Mouse (Mus musculus): ENCODE results near the gene Lrrc32. TPM values are rescaled to one million over a fixed set of nuclear protein-coding genes. Genes with fewer than 3 reads are reported as not detected.

The Lrrc32 gene
- 0.83 and 1.0 TPM in 2 replicates for polyA plus RNA-seq (2012; ENCODE audit: insufficient read depth, insufficient read length, missing spikeins)

DNA sequence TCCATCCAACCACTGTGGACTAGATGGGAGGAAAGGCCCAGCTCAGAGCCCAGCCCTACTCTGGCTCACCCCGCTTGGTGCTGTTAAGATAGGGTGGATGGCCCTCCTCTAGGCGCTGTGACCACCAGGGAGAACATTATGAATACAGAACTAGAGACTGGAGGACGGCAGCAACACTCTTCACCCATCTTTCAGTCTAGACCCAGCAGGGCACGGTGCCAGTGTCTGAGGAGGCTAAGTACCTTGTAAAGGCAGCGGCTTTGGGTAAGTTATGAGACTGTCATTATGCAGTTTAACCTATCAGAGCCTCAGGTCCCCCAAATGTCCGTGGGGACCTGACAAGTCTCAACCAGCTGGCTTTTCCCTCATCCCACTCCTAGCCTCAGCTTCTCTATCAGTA, at the start of gene Lrrc32:
Gene Lrrc32 (plus strand): TSS at position 153 of the 400 bp plus-strand sequence.
- H3K4me1 ChIP-seq (ENCODE audit: control insufficient read depth, insufficient read depth, low read length), result no peaks in the 10 kb centered on the region
- H3K27ac ChIP-seq (ENCODE audit: insufficient read depth, low read depth, low read length), result no peak within 1 kb of the TSS
- TF ChIP-seq POLR2A (IDR thresholded peaks at IDR 0.05; ENCODE audit: borderline replicate concordance, low read depth, low read length) (no peak), CTCF (IDR thresholded peaks at IDR 0.05; ENCODE audit: low read depth, low read length) (no peak)
- H3K4me3 ChIP-seq (ENCODE audit: insufficient read depth, low read length), result peak within 1 kb of the TSS; percentile 46

DNA sequence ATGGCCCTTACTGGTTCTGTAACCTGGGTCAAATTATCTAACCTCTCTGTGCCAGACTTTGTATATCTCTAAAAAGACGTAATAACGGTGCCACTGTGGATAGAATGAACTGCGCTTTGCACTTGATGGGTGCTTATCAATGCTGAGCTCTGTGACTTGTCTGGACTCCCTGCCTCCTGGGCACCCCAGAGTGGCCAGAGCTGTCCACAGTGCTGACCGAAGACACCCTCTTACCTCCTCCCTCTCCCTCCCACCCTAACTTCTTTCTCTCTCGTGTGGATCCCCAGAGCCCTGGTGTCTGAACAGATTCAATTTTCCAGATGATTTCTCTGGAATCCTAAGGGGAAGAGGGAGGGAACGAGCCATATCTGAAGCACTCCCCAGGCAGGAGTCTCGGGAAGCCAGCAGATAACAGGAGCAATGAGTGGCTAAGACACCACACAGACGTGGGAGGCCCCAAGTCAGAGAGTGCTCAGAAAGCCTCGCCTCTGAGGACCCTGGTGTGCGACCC, 49.1 kb upstream of the Lrrc32 start, which contains the start of gene Gucy2d:
Gene Gucy2d (plus strand): TSS at position 461 of the 511 bp plus-strand sequence.
- H3K4me1 ChIP-seq (ENCODE audit: control insufficient read depth, insufficient read depth, low read length), result no peaks in the 10 kb centered on the region
- H3K4me3 ChIP-seq (ENCODE audit: insufficient read depth, low read length), result no peak within 1 kb of the TSS
- TF ChIP-seq POLR2A (IDR thresholded peaks at IDR 0.05; ENCODE audit: borderline replicate concordance, low read depth, low read length) (no peak), CTCF (IDR thresholded peaks at IDR 0.05; ENCODE audit: low read depth, low read length) (no peak)
- no peak within 1 kb of the TSS for H3K27ac ChIP-seq (ENCODE audit: insufficient read depth, low read depth, low read length)

DNA sequence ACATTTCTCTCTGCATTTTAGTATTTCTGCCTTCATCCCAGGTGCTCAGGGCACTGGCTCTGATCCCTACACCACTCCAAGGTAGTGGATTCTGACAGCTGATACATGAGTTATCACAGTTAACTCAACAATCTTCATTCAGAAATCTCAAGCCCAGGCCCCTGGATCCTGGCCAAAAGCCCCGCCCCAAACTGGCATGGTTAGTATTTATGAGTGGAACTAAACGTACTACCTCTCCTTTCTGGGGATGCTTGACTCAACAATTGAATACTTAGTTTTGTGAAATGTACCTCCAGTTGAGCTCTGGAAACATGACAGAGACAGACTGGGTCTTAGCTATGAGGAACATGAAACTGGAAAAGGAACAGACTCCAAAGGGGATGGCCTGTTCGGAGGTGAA, 42.2 kb upstream of the Lrrc32 start:
- H3K27ac ChIP-seq (ENCODE audit: insufficient read depth, low read depth, low read length), result no peak overlapping the region
- TF ChIP-seq POLR2A (IDR thresholded peaks at IDR 0.05; ENCODE audit: borderline replicate concordance, low read depth, low read length) (no peak), CTCF (IDR thresholded peaks at IDR 0.05; ENCODE audit: low read depth, low read length) (no peak)
- H3K4me1 ChIP-seq (ENCODE audit: control insufficient read depth, insufficient read depth, low read length), result no peaks in the 10 kb centered on the region
- H3K4me3 ChIP-seq (ENCODE audit: insufficient read depth, low read length), result no peak overlapping the region

DNA sequence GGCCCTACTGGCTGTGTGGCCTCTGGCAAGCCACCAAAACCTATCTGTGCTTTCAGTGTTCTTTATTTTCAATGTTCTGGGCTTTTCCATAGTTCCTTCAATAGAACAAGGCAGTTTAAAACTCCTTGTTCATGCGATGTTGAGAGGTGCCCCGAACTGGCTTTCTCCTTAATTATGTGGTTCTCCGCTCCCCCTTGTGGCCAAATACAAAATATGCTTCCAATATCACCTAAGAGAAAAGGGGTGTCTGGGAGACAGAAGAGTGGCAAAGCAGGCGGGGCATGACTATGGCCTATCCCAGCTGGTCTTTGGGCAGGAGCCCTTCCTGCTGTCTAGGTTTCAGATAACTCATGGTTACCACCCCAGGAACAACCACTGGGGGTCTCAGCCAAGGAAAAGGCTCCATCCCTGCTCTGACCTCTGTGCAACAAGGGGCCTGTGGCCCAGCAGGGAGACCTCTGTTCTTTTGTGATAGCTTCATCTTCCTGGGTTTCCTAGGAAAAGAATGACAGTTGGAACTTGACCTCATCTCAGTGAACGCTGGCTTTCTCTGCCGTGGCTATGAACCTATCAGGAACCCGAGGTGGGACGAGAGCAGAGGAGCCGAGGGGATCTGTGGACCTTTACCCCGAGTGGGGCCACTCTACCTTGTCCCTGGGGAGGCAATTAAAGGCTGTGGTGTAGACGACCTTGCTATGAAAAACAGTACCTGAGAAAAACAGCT, 41.3 kb upstream of the Lrrc32 start:
- Histone ChIP-seq H3K27ac (ENCODE audit: insufficient read depth, low read depth, low read length) (no peak overlapping the region), H3K4me3 (ENCODE audit: insufficient read depth, low read length) (no peak overlapping the region), H3K4me1 (ENCODE audit: control insufficient read depth, insufficient read depth, low read length) (no peaks in the 10 kb centered on the region)
- TF ChIP-seq CTCF (IDR thresholded peaks at IDR 0.05; ENCODE audit: low read depth, low read length), result no peak
- TF ChIP-seq POLR2A (IDR thresholded peaks at IDR 0.05; ENCODE audit: borderline replicate concordance, low read depth, low read length), result no peak

DNA sequence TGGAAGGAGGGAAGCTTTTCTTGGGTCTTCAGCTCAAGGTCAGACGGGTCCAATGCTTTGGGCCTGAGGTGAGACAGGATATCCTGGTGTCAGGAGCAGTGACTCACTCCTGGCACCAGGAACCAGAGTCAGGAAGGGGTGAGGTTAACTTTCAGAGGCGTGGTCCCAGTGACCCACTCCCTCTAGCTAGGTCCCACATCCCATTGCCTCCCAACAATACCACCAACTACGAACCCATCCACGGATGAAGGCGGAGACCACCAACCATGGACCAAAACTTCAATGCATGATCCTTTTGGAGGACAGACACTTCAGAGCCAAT, 40.8 kb upstream of the Lrrc32 start:
- TF ChIP-seq POLR2A (IDR thresholded peaks at IDR 0.05; ENCODE audit: borderline replicate concordance, low read depth, low read length) (no peak), CTCF (IDR thresholded peaks at IDR 0.05; ENCODE audit: low read depth, low read length) (no peak)
- no peaks in the 10 kb centered on the region for H3K4me1 ChIP-seq (ENCODE audit: control insufficient read depth, insufficient read depth, low read length)
- no peak overlapping the region for H3K4me3 ChIP-seq (ENCODE audit: insufficient read depth, low read length)
- H3K27ac ChIP-seq (ENCODE audit: insufficient read depth, low read depth, low read length), result no peak overlapping the region

DNA sequence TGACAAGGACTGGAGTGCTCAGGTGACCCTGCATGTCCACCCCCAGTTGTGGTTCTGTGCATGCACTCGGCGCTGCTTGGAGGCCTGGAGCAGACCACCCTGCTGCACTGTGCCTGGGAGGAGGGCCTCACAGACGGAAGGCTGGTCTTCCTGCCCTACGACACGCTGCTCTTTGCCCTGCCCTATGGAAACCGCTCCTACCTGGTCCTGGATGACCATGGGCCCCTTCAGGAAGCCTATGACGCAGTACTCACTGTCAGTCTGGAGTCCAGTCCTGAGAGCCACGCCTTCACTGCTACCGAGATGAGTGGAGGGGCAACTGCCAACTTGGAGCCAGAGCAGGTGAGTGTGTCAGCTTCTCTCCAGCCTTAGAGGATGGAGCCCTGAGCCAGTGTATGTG, 39.4 kb upstream of the Lrrc32 start:
- TF ChIP-seq CTCF (IDR thresholded peaks at IDR 0.05; ENCODE audit: low read depth, low read length), result no peak
- TF ChIP-seq POLR2A (IDR thresholded peaks at IDR 0.05; ENCODE audit: borderline replicate concordance, low read depth, low read length), result no peak
- H3K4me3 ChIP-seq (ENCODE audit: insufficient read depth, low read length), result no peak overlapping the region

DNA sequence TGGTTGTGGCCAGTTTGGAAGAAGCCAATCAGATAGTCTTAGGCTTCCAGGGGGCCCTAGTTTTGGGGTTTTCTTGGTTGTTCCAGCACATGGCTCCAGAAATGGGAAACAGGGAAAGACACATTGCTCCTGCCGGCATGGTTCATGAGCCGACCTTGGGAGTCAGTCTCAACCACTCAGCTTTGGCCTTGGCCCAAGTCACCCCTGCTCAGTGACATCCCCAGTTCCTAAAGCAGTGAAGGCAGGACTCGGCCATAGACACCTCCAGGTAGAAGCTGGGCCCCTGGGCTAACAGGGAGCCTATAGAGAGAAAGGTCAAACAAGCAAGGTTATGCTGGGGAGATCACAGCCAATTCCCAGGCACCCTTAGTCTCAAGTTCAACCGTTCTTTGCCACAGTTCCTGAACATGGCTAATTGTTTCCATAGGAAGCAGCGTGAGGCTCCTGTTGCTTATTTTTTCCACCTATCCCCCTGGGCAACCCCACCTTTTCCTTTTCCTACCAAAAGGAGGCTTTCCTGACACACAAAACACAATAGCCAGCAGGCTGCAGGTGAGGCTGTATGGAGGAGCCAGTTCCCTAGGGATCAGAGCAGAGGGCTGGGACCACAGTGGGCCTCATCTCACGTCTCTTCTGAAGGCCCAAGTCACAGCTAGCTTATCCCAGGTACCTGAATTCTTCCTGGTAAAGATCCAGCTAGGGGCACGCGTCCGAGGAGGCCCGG, 34.5 kb upstream of the Lrrc32 start:
- H3K4me3 ChIP-seq (ENCODE audit: insufficient read depth, low read length), result no peak overlapping the region
- no peak for TF ChIP-seq CTCF (IDR thresholded peaks at IDR 0.05; ENCODE audit: low read depth, low read length)
- no peak for TF ChIP-seq POLR2A (IDR thresholded peaks at IDR 0.05; ENCODE audit: borderline replicate concordance, low read depth, low read length)
- no peak overlapping the region for H3K27ac ChIP-seq (ENCODE audit: insufficient read depth, low read depth, low read length)
- no peaks in the 10 kb centered on the region for H3K4me1 ChIP-seq (ENCODE audit: control insufficient read depth, insufficient read depth, low read length)

More for the DNA sequence above, 39.4 kb upstream of the Lrrc32 start:
- H3K4me1 ChIP-seq (ENCODE audit: control insufficient read depth, insufficient read depth, low read length), result no peaks in the 10 kb centered on the region
- no peak overlapping the region for H3K27ac ChIP-seq (ENCODE audit: insufficient read depth, low read depth, low read length)

DNA sequence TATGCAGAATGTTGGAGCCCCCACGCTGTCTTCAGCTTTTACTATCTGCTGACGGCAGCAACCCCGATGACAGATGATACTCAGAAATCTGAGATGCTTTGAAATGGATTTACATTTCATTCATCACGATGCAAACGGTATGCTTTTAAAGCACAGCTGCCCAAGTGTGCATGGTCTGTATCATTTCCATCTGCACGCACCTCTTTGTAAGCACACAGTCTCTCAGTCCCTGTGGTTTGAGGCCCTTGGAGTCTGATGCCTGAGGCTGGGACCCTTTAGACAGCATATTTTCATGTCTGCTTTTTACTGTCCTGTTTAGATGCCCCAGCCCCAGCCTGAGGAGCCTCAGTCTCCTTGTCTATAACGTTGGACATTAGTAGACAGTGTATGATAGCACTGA, 28.8 kb upstream of the Lrrc32 start:
- H3K27ac ChIP-seq (ENCODE audit: insufficient read depth, low read depth, low read length), result no peak overlapping the region

DNA sequence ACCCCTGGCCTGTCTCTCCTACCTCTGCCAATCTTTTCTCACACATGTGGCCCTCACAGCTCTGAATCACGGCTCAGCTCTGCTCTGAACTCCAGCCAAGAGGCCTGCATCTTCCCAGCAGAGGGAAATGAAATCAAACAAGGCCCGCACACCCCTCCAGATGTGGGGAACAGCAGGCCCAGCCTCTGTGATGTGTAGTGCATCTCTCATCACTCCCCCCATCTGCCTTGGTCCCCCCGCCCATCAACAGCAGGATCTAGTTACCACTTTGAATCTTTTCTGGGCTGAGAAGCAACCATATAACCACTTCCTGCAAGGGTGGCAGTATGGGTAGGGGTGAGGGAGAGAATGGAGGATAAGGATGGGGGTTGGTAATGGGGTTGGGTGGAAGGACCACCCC, 20.0 kb upstream of the Lrrc32 start:
- Histone ChIP-seq H3K4me1 (ENCODE audit: control insufficient read depth, insufficient read depth, low read length) (peaks cover 2% of the 10 kb centered on the region; the same call in 1 of the 2 replicates), H3K4me3 (ENCODE audit: insufficient read depth, low read length) (no peak overlapping the region), H3K27ac (ENCODE audit: insufficient read depth, low read depth, low read length) (no peak overlapping the region)
- no peak for TF ChIP-seq CTCF (IDR thresholded peaks at IDR 0.05; ENCODE audit: low read depth, low read length)
- no peak for TF ChIP-seq POLR2A (IDR thresholded peaks at IDR 0.05; ENCODE audit: borderline replicate concordance, low read depth, low read length)

More for the DNA sequence above, 28.8 kb upstream of the Lrrc32 start:
- TF ChIP-seq POLR2A (IDR thresholded peaks at IDR 0.05; ENCODE audit: borderline replicate concordance, low read depth, low read length), result no peak
- no peak for TF ChIP-seq CTCF (IDR thresholded peaks at IDR 0.05; ENCODE audit: low read depth, low read length)
- no peaks in the 10 kb centered on the region for H3K4me1 ChIP-seq (ENCODE audit: control insufficient read depth, insufficient read depth, low read length)
- H3K4me3 ChIP-seq (ENCODE audit: insufficient read depth, low read length), result no peak overlapping the region

DNA sequence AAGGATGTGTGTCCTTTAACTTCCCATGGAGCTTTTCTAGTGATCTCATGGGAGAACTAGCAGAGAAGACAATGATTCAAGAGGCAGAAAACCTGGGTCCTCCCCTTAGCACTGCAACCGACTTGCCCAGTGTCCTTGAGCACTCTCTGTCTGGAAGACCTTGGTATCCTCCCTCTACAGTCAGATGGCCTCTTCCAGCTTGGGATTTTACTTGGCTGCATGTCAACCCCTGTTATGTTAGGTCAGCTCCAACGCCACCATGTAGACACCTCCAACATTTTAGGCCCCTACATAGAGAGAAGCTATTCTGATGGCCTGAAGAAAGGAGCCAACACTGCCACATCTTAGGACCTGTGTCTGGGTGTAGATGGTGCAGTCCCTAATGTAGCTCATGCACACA, 16.6 kb upstream of the Lrrc32 start:
- Histone ChIP-seq H3K4me1 (ENCODE audit: control insufficient read depth, insufficient read depth, low read length) (peaks cover 7% of the 10 kb centered on the region), H3K4me3 (ENCODE audit: insufficient read depth, low read length) (no peak overlapping the region), H3K27ac (ENCODE audit: insufficient read depth, low read depth, low read length) (no peak overlapping the region)
- no peak for TF ChIP-seq POLR2A (IDR thresholded peaks at IDR 0.05; ENCODE audit: borderline replicate concordance, low read depth, low read length)
- no peak for TF ChIP-seq CTCF (IDR thresholded peaks at IDR 0.05; ENCODE audit: low read depth, low read length)

Measured in bone marrow macrophage, adult 2 months (primary cell).